Mouse (Mus musculus) spleen, adult 18-20 months (tissue): ENCODE measurements around the gene Sf3b3.

Experiments
- DNase-seq, 2 experiments: peaks; one replicate each; pipeline ENCODE4 v3.0.0; 2022; ENCODE audit warnings: mixed read lengths in 2 of 2

The Sf3b3 gene

GRCm38 (mm10) chr8:110847171-110847549 is 573 bp upstream of the Sf3b3 start:
- no peak for DNase-seq

- DNase-seq: peak in 1 of 2 experiments; percentile 4
These were observed 674 bp downstream of the Sf3b3 start for GRCm38 (mm10) chr8:110845821-110846404.

- no peak for DNase-seq
These were observed 1.6 kb downstream of the Sf3b3 start for GRCm38 (mm10) chr8:110844941-110845340.

- DNase-seq: no peak
These were observed 3.4 kb downstream of the Sf3b3 start for GRCm38 (mm10) chr8:110843207-110843606.

- no peak for DNase-seq
These were observed 4.5 kb downstream of the Sf3b3 start for GRCm38 (mm10) chr8:110842012-110842574.

GRCm38 (mm10) chr8:110831956-110832355 is 14.6 kb downstream of the Sf3b3 start:
- no peak for DNase-seq

GRCm38 (mm10) chr8:110828511-110828910 is 18.1 kb downstream of the Sf3b3 start:
- DNase-seq: no peak

- DNase-seq: no peak
These were observed 21.7 kb downstream of the Sf3b3 start for GRCm38 (mm10) chr8:110824861-110825260.

- no peak for DNase-seq
These were observed 24.6 kb downstream of the Sf3b3 start for GRCm38 (mm10) chr8:110821960-110822359.

GRCm38 (mm10) chr8:110820257-110820656 is 26.3 kb downstream of the Sf3b3 start:
- no peak for DNase-seq

- DNase-seq: no peak
These were observed 28.0 kb downstream of the Sf3b3 start for GRCm38 (mm10) chr8:110818593-110818992.

GRCm38 (mm10) chr8:110816990-110817389 is 29.6 kb downstream of the Sf3b3 start:
- DNase-seq: no peak

GRCm38 (mm10) chr8:110815308-110815707 is 31.3 kb downstream of the Sf3b3 start:
- DNase-seq: no peak

- DNase-seq: no peak
These were observed 33.3 kb downstream of the Sf3b3 start for GRCm38 (mm10) chr8:110813081-110813812.

- no peak for DNase-seq
These were observed 34.1 kb downstream of the Sf3b3 start for GRCm38 (mm10) chr8:110812349-110813080.

- no peak for DNase-seq
These were observed 34.8 kb downstream of the Sf3b3 start for GRCm38 (mm10) chr8:110811793-110812192.

- DNase-seq: no peak
These were observed 35.5 kb downstream of the Sf3b3 start for GRCm38 (mm10) chr8:110811116-110811515.

- no peak for DNase-seq
These were observed 36.0 kb downstream of the Sf3b3 start for GRCm38 (mm10) chr8:110810481-110811065.

- DNase-seq: no peak
These were observed 36.8 kb downstream of the Sf3b3 start for GRCm38 (mm10) chr8:110809831-110810230.

- no peak for DNase-seq
These were observed 37.8 kb downstream of the Sf3b3 start for GRCm38 (mm10) chr8:110808495-110809472.

GRCm38 (mm10) chr8:110806146-110806545 is 40.4 kb downstream of the Sf3b3 start:
- DNase-seq: no peak

GRCm38 (mm10) chr8:110805669-110806068 is 40.9 kb downstream of the Sf3b3 start, which contains the start of gene Il34:
Gene Il34, minus strand, starts transcription at chr8:110805924.
- DNase-seq: no peak
